Mouse (Mus musculus): ENCODE data around the gene Gfap. TPM values are rescaled to one million over a fixed set of nuclear protein-coding genes. Genes with fewer than 3 reads are reported as not detected.
A peak's percentile ranks its signal among the peaks of the same experiment; 100 is the strongest.

Gene Gfap
- polyA plus RNA-seq, 1 experiment: 0.24 TPM

DNA sequence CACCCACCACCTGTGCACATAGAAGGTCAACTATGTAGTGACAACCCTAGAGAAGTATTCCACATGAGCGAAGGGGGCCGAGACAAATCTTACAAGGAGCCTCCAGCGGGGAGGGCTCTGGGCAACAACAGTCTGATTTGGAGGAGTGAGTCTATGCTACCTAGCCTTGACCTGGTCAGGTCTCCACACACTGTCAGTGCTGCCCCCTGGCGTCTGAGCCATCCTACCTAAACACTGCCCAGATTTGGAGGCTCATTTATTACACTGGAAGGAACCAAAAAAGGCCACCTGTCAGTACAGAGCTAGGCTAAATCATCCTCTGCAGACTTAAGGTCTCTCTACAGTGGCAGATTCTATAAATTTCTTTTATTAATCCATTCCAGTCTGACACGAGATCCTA lies 48.8 kb downstream of the Gfap start:
- WGBS: 67% methylated on average over 5 of the region's 5 CpGs
- DNase-seq: peak; percentile 66
- Histone ChIP-seq H3K4me1 (ENCODE audit: control insufficient read depth, insufficient read depth, low read length) (no peaks in the 10 kb centered on the region), H3K4me3 (replicated peaks; ENCODE audit: extremely low read depth, low read depth, low read length) (no peak overlapping the region)
- TF ChIP-seq CTCF (IDR thresholded peaks at IDR 0.05; ENCODE audit: insufficient read depth, low read length) (peak; percentile 84), POLR2A (IDR thresholded peaks at IDR 0.05; ENCODE audit: borderline replicate concordance, extremely low read depth, low read depth, low read length) (no peak)

DNA sequence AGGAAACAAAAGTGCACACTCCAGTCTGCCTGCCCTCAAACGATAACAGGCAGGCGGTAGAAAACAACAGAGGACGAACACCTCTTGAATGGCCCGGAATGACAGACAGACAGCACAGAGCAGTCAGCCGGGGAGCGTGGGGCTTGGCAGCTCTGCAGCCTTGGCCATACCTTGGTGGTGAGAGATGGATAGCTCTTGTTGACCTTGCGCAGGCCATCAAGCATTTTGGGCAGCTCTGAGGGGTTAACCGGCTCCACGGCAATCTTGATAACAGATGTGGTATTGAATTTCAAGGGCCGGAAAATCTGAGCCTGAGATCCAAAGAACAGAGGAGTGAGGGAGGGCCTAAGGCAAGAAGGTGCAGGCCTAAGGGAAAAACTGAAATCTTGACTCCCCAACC lies 54.8 kb downstream of the Gfap start:
- DNase-seq: no peak
- WGBS: 68% methylated on average over 10 of the region's 10 CpGs
- no peaks in the 10 kb centered on the region for H3K4me1 ChIP-seq (ENCODE audit: control insufficient read depth, insufficient read depth, low read length)
- no peak overlapping the region for H3K4me3 ChIP-seq (replicated peaks; ENCODE audit: extremely low read depth, low read depth, low read length)
- TF ChIP-seq CTCF (IDR thresholded peaks at IDR 0.05; ENCODE audit: insufficient read depth, low read length) (no peak), POLR2A (IDR thresholded peaks at IDR 0.05; ENCODE audit: borderline replicate concordance, extremely low read depth, low read depth, low read length) (no peak)

DNA sequence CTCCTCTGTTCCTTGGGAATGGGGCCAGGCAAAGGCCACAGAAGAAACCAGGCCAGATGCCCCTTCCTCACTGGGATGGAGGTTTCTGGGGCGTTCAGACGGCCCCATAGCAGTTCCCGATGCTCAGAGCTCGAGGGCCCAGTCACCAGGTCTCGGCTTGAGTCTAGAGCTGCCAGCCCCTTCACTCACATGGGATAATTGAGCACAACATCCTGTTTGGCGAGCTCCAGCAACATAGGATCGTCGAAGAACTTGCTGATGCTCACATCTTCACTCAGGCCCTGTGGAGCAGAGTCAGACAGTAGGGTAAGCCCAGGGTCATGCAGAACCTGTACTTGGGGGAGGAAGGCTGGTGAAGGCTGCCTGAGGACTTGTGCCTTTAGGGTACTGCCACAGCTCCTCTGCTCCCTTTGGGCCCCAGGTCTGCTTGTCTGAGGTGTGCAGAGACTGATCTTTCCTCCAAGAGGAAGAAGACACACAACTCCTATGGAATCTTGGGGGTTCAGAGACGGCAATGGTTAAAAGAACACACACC lies 62.0 kb downstream of the Gfap start:
- Histone ChIP-seq H3K4me3 (replicated peaks; ENCODE audit: extremely low read depth, low read depth, low read length) (peak overlapping the region; percentile 21), H3K4me1 (ENCODE audit: control insufficient read depth, insufficient read depth, low read length) (no peaks in the 10 kb centered on the region)
- WGBS: 82% methylated on average over 9 of the region's 9 CpGs
- DNase-seq: no peak
- no peak for TF ChIP-seq CTCF (IDR thresholded peaks at IDR 0.05; ENCODE audit: insufficient read depth, low read length)
- no peak for TF ChIP-seq POLR2A (IDR thresholded peaks at IDR 0.05; ENCODE audit: borderline replicate concordance, extremely low read depth, low read depth, low read length)

DNA sequence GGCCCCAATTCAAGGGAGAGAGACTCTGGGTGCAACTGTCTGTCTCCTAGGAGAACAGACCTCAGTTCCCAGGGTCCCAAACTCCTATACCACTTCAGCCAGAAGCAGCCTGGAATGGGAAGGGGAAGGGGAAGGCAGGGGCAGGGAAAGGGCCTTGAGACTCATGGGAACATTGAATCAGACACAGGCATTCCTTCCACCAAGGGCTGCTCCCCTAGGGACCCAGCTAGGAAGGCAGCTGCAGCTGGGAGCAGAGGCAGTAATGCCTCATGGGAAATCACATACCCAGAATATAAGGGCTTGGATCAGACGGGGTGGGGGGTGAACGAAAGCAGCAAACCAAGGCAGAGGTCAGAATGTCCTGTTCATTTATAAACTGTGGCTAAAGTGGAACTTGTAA lies 62.6 kb downstream of the Gfap start:
- DNase-seq: no peak
- Histone ChIP-seq H3K4me3 (replicated peaks; ENCODE audit: extremely low read depth, low read depth, low read length) (no peak overlapping the region), H3K4me1 (ENCODE audit: control insufficient read depth, insufficient read depth, low read length) (no peaks in the 10 kb centered on the region)
- no peak for TF ChIP-seq CTCF (IDR thresholded peaks at IDR 0.05; ENCODE audit: insufficient read depth, low read length)
- TF ChIP-seq POLR2A (IDR thresholded peaks at IDR 0.05; ENCODE audit: borderline replicate concordance, extremely low read depth, low read depth, low read length): peak; percentile 44; the same call in 1 of the 2 replicates
- WGBS: 85% methylated on average over 2 of the region's 2 CpGs

DNA sequence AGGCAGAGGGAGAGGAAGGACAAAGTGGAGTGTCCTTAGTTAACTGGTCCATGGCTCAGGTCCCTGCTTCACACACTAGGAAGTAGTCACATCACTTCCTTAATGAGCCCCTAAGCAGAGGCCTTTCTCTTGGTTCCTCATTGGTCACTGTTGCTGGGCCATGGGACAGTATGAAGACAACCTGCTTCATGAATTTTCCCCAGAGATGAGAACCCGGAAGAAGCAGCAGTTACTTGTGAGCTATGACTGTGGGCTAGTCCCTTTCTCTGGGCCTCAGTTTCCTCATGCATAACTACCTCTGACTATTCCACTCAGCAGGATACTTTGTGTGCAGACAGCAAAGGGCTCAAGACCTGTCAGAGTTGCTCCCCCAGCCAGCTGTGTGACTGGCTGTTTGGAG lies 63.3 kb downstream of the Gfap start:
- H3K4me1 ChIP-seq (ENCODE audit: control insufficient read depth, insufficient read depth, low read length): no peaks in the 10 kb centered on the region
- no peak for TF ChIP-seq POLR2A (IDR thresholded peaks at IDR 0.05; ENCODE audit: borderline replicate concordance, extremely low read depth, low read depth, low read length)
- TF ChIP-seq CTCF (IDR thresholded peaks at IDR 0.05; ENCODE audit: insufficient read depth, low read length): no peak
- 84% methylated on average over 1 of the region's 1 CpGs for WGBS
- no peak for DNase-seq
- peak overlapping the region; percentile 42 for H3K4me3 ChIP-seq (replicated peaks; ENCODE audit: extremely low read depth, low read depth, low read length)

Other genes starting within 250 kb of the Gfap start
- not detected in 2 replicates for gene Meioc, start 237.2 kb downstream of the Gfap start, polyA plus RNA-seq (2012; rRNA removed)
- 4.3 and 5.0 TPM in 2 replicates for gene Ccdc43, start 203.1 kb downstream of the Gfap start, polyA plus RNA-seq (2012; rRNA removed)
- gene Adam11, start 139.5 kb downstream of the Gfap start, polyA plus RNA-seq (2012; rRNA removed): 3.3 and 3.6 TPM in 2 replicates
- 9.1 and 14.8 TPM in 2 replicates for gene Gjc1, start 81.2 kb downstream of the Gfap start, polyA plus RNA-seq (2012; rRNA removed)
- gene Higd1b, start 65.1 kb downstream of the Gfap start, polyA plus RNA-seq (2012; rRNA removed): 52.5 and 72.6 TPM in 2 replicates
- gene Eftud2, start 19.9 kb downstream of the Gfap start, polyA plus RNA-seq (2012; rRNA removed): 74.5 and 77.7 TPM in 2 replicates
- gene Ccdc103, start 19.7 kb downstream of the Gfap start, polyA plus RNA-seq (2012; rRNA removed): 1.00 and 1.3 TPM in 2 replicates
- 0.11 and 0.19 TPM in 2 replicates for gene Fam187a, start 15.7 kb downstream of the Gfap start, polyA plus RNA-seq (2012; rRNA removed)
- gene Kif18b, start 24.2 kb upstream of the Gfap start, polyA plus RNA-seq (2012; rRNA removed): 0.61 and 0.99 TPM in 2 replicates
- gene C1ql1, start 45.8 kb upstream of the Gfap start, polyA plus RNA-seq (2012; rRNA removed): 0.22 TPM in 2 replicates
- gene Nmt1, start 127.3 kb upstream of the Gfap start, polyA plus RNA-seq (2012; rRNA removed): 24.0 and 32.2 TPM in 2 replicates
- gene Dcakd, start 127.4 kb upstream of the Gfap start, polyA plus RNA-seq (2012; rRNA removed): 54.4 and 58.2 TPM in 2 replicates
- 11.0 and 17.2 TPM in 2 replicates for gene Plcd3, start 200.7 kb upstream of the Gfap start, polyA plus RNA-seq (2012; rRNA removed)
- gene Acbd4, start 200.8 kb upstream of the Gfap start, polyA plus RNA-seq (2012; rRNA removed): 41.1 and 46.5 TPM in 2 replicates
- 15.2 and 16.0 TPM in 2 replicates for gene Hexim1, start 215.3 kb upstream of the Gfap start, polyA plus RNA-seq (2012; rRNA removed)
- 2.9 and 4.7 TPM in 2 replicates for gene Hexim2, start 231.5 kb upstream of the Gfap start, polyA plus RNA-seq (2012; rRNA removed)